Mouse (Mus musculus): Measurements from ENCODE around the gene Gm49387. TPM values are rescaled to one million over a fixed set of nuclear protein-coding genes. Genes with fewer than 3 reads are reported as not detected.

Gene Gm49387
- polyA plus RNA-seq (2012; rRNA removed) = not detected in 2 replicates

- peaks cover 21% of the 10 kb centered on the region; the same call in 1 of the 2 replicates for H3K4me1 ChIP-seq (ENCODE audit: control insufficient read depth, insufficient read depth, low read length)
- no peaks in the 10 kb centered on the region for H3K36me3 ChIP-seq (ENCODE audit: control insufficient read depth, insufficient read depth, low read length)
- TF ChIP-seq CTCF (conservative IDR thresholded peaks at IDR 0.05; ENCODE audit: insufficient read depth, insufficient read length, low read depth, low read length) (no peak), POLR2A (IDR thresholded peaks at IDR 0.05; ENCODE audit: low read depth, low read length) (no peak)
- H3K27ac ChIP-seq (ENCODE audit: insufficient read depth, low read depth, low read length) = peak within 1 kb of the TSS; percentile 83
- H3K4me3 ChIP-seq (ENCODE audit: insufficient read depth, low read depth, low read length) = peak within 1 kb of the TSS; percentile 62
- DNase-seq = no peak
- no peaks in the 10 kb centered on the region for H3K27me3 ChIP-seq (replicated peaks; ENCODE audit: control insufficient read depth, insufficient read depth, low read length)
- 2% methylated on average over 26 of the region's 26 CpGs for WGBS
Measured at GRCm38 (mm10) chr14:31640346-31640889, at the start of gene Gm49387. Gene Gm49387, minus strand, starts transcription at chr14:31640878.

- no peaks in the 10 kb centered on the region for H3K27me3 ChIP-seq (replicated peaks; ENCODE audit: control insufficient read depth, insufficient read depth, low read length)
- no peak overlapping the region for H3K4me3 ChIP-seq (ENCODE audit: insufficient read depth, low read depth, low read length)
- H3K27ac ChIP-seq (ENCODE audit: insufficient read depth, low read depth, low read length) = no peak overlapping the region
- TF ChIP-seq POLR2A (IDR thresholded peaks at IDR 0.05; ENCODE audit: low read depth, low read length) = no peak
- no peak for TF ChIP-seq CTCF (conservative IDR thresholded peaks at IDR 0.05; ENCODE audit: insufficient read depth, insufficient read length, low read depth, low read length)
- WGBS = 100% methylated on average over 1 of the region's 1 CpGs
- DNase-seq = no peak
- no peaks in the 10 kb centered on the region for H3K36me3 ChIP-seq (ENCODE audit: control insufficient read depth, insufficient read depth, low read length)
- H3K4me1 ChIP-seq (ENCODE audit: control insufficient read depth, insufficient read depth, low read length) = no peaks in the 10 kb centered on the region
Measured at GRCm38 (mm10) chr14:31686231-31686630, 45.6 kb upstream of the Gm49387 start.

- TF ChIP-seq POLR2A (IDR thresholded peaks at IDR 0.05; ENCODE audit: low read depth, low read length) = no peak
- TF ChIP-seq CTCF (conservative IDR thresholded peaks at IDR 0.05; ENCODE audit: insufficient read depth, insufficient read length, low read depth, low read length) = no peak
- Histone ChIP-seq H3K27ac (ENCODE audit: insufficient read depth, low read depth, low read length) (no peak overlapping the region), H3K36me3 (ENCODE audit: control insufficient read depth, insufficient read depth, low read length) (no peaks in the 10 kb centered on the region), H3K4me1 (ENCODE audit: control insufficient read depth, insufficient read depth, low read length) (no peaks in the 10 kb centered on the region), H3K4me3 (ENCODE audit: insufficient read depth, low read depth, low read length) (no peak overlapping the region), H3K27me3 (replicated peaks; ENCODE audit: control insufficient read depth, insufficient read depth, low read length) (no peaks in the 10 kb centered on the region)
- 78% methylated on average over 10 of the region's 10 CpGs for WGBS
- no peak for DNase-seq
Measured at GRCm38 (mm10) chr14:31685680-31686079, 45.0 kb upstream of the Gm49387 start.

- DNase-seq = no peak
- TF ChIP-seq POLR2A (IDR thresholded peaks at IDR 0.05; ENCODE audit: low read depth, low read length) (no peak), CTCF (conservative IDR thresholded peaks at IDR 0.05; ENCODE audit: insufficient read depth, insufficient read length, low read depth, low read length) (no peak)
- no peaks in the 10 kb centered on the region for H3K27me3 ChIP-seq (replicated peaks; ENCODE audit: control insufficient read depth, insufficient read depth, low read length)
- H3K27ac ChIP-seq (ENCODE audit: insufficient read depth, low read depth, low read length) = no peak overlapping the region
- WGBS = 65% methylated on average over 7 of the region's 7 CpGs
- no peaks in the 10 kb centered on the region for H3K36me3 ChIP-seq (ENCODE audit: control insufficient read depth, insufficient read depth, low read length)
- no peak overlapping the region for H3K4me3 ChIP-seq (ENCODE audit: insufficient read depth, low read depth, low read length)
- H3K4me1 ChIP-seq (ENCODE audit: control insufficient read depth, insufficient read depth, low read length) = no peaks in the 10 kb centered on the region
Measured at GRCm38 (mm10) chr14:31684343-31685040, 43.8 kb upstream of the Gm49387 start.

- H3K36me3 ChIP-seq (ENCODE audit: control insufficient read depth, insufficient read depth, low read length) = no peaks in the 10 kb centered on the region
- no peak for DNase-seq
- WGBS = 77% methylated on average over 2 of the region's 2 CpGs
- no peaks in the 10 kb centered on the region for H3K27me3 ChIP-seq (replicated peaks; ENCODE audit: control insufficient read depth, insufficient read depth, low read length)
- no peak overlapping the region for H3K4me3 ChIP-seq (ENCODE audit: insufficient read depth, low read depth, low read length)
- TF ChIP-seq POLR2A (IDR thresholded peaks at IDR 0.05; ENCODE audit: low read depth, low read length) = no peak
- no peak for TF ChIP-seq CTCF (conservative IDR thresholded peaks at IDR 0.05; ENCODE audit: insufficient read depth, insufficient read length, low read depth, low read length)
- H3K4me1 ChIP-seq (ENCODE audit: control insufficient read depth, insufficient read depth, low read length) = no peaks in the 10 kb centered on the region
- no peak overlapping the region for H3K27ac ChIP-seq (ENCODE audit: insufficient read depth, low read depth, low read length)
Measured at GRCm38 (mm10) chr14:31683610-31684009, 42.9 kb upstream of the Gm49387 start.

GRCm38 (mm10) chr14:31681931-31682555 is 41.4 kb upstream of the Gm49387 start:
- 63% methylated on average over 5 of the region's 5 CpGs for WGBS
- TF ChIP-seq POLR2A (IDR thresholded peaks at IDR 0.05; ENCODE audit: low read depth, low read length) (no peak), CTCF (conservative IDR thresholded peaks at IDR 0.05; ENCODE audit: insufficient read depth, insufficient read length, low read depth, low read length) (no peak)
- Histone ChIP-seq H3K27ac (ENCODE audit: insufficient read depth, low read depth, low read length) (no peak overlapping the region), H3K4me3 (ENCODE audit: insufficient read depth, low read depth, low read length) (no peak overlapping the region), H3K27me3 (replicated peaks; ENCODE audit: control insufficient read depth, insufficient read depth, low read length) (no peaks in the 10 kb centered on the region), H3K4me1 (ENCODE audit: control insufficient read depth, insufficient read depth, low read length) (no peaks in the 10 kb centered on the region), H3K36me3 (ENCODE audit: control insufficient read depth, insufficient read depth, low read length) (no peaks in the 10 kb centered on the region)
- no peak for DNase-seq

GRCm38 (mm10) chr14:31681291-31681690 is 40.6 kb upstream of the Gm49387 start:
- 90% methylated on average over 9 of the region's 9 CpGs for WGBS
- TF ChIP-seq POLR2A (IDR thresholded peaks at IDR 0.05; ENCODE audit: low read depth, low read length) (no peak), CTCF (conservative IDR thresholded peaks at IDR 0.05; ENCODE audit: insufficient read depth, insufficient read length, low read depth, low read length) (no peak)

More at GRCm38 (mm10) chr14:31681291-31681690, 40.6 kb upstream of the Gm49387 start:
- Histone ChIP-seq H3K4me1 (ENCODE audit: control insufficient read depth, insufficient read depth, low read length) (no peaks in the 10 kb centered on the region), H3K4me3 (ENCODE audit: insufficient read depth, low read depth, low read length) (no peak overlapping the region), H3K27ac (ENCODE audit: insufficient read depth, low read depth, low read length) (no peak overlapping the region), H3K36me3 (ENCODE audit: control insufficient read depth, insufficient read depth, low read length) (no peaks in the 10 kb centered on the region), H3K27me3 (replicated peaks; ENCODE audit: control insufficient read depth, insufficient read depth, low read length) (no peaks in the 10 kb centered on the region)
- no peak for DNase-seq
